Mouse (Mus musculus) cortical plate, adult 2 months (tissue): ENCODE data around the gene 1190007I07Rik.
"Not testable (repeated sequence)": the region's sequence is repeated elsewhere in the genome, so short reads cannot be mapped to it uniquely, and the experiment has no call there.

Experiments used
- CTCF ChIP-seq: fragments of 200-500 bp; IDR thresholded peaks from 2 replicates; pipeline ENCODE4 v1.5.1; 2011; ENCODE audit warnings: mild to moderate bottlenecking, control low read depth, low read length; ENCODE audit not compliant: insufficient read depth; ENCODE audit errors: extremely low read depth
- POLR2A ChIP-seq: fragments of 200-500 bp; IDR thresholded peaks from 2 replicates; pipeline ENCODE4 v1.6.1; 2011; ENCODE audit warnings: mild to moderate bottlenecking, low read length, control low read depth; ENCODE audit not compliant: insufficient read depth; ENCODE audit errors: extremely low read depth

- TF ChIP-seq CTCF, POLR2A: not testable (repeated sequence)
Observed at GRCm38 (mm10) chr10:82589673-82590072, 33.4 kb downstream of the 1190007I07Rik start.
